Mouse (Mus musculus): ENCODE measurements around the gene Ptpn13.

Gene Ptpn13

GRCm38 (mm10) chr5:103458411-103458810, 33.4 kb downstream of the Ptpn13 start:
- no peak for DNase-seq (ENCODE audit: extremely low read depth, low read depth, low spot score)

GRCm38 (mm10) chr5:103458959-103459675, 34.1 kb downstream of the Ptpn13 start:
- DNase-seq (ENCODE audit: extremely low read depth, low read depth, low spot score), result peak; percentile 90

- DNase-seq (ENCODE audit: extremely low read depth, low read depth, low spot score), result no peak
Observed at GRCm38 (mm10) chr5:103460903-103461302, 35.9 kb downstream of the Ptpn13 start.

- DNase-seq (ENCODE audit: extremely low read depth, low read depth, low spot score), result peak; percentile 82
Observed at GRCm38 (mm10) chr5:103463661-103464219, 38.7 kb downstream of the Ptpn13 start.

GRCm38 (mm10) chr5:103464329-103464728, 39.3 kb downstream of the Ptpn13 start:
- no peak for DNase-seq (ENCODE audit: extremely low read depth, low read depth, low spot score)

- DNase-seq (ENCODE audit: extremely low read depth, low read depth, low spot score), result no peak
Observed at GRCm38 (mm10) chr5:103464771-103465170, 39.8 kb downstream of the Ptpn13 start.

- no peak for DNase-seq (ENCODE audit: extremely low read depth, low read depth, low spot score)
Observed at GRCm38 (mm10) chr5:103472670-103473069, 47.7 kb downstream of the Ptpn13 start.

- no peak for DNase-seq (ENCODE audit: extremely low read depth, low read depth, low spot score)
Observed at GRCm38 (mm10) chr5:103473467-103474096, 48.6 kb downstream of the Ptpn13 start.

GRCm38 (mm10) chr5:103474259-103474658, 49.3 kb downstream of the Ptpn13 start:
- no peak for DNase-seq (ENCODE audit: extremely low read depth, low read depth, low spot score)

GRCm38 (mm10) chr5:103475503-103475902, 50.5 kb downstream of the Ptpn13 start:
- DNase-seq (ENCODE audit: extremely low read depth, low read depth, low spot score), result no peak

- DNase-seq (ENCODE audit: extremely low read depth, low read depth, low spot score), result no peak
Observed at GRCm38 (mm10) chr5:103479503-103479902, 54.5 kb downstream of the Ptpn13 start.

GRCm38 (mm10) chr5:103481222-103481621, 56.2 kb downstream of the Ptpn13 start:
- DNase-seq (ENCODE audit: extremely low read depth, low read depth, low spot score), result no peak

- no peak for DNase-seq (ENCODE audit: extremely low read depth, low read depth, low spot score)
Observed at GRCm38 (mm10) chr5:103487001-103487400, 62.0 kb downstream of the Ptpn13 start.

- no peak for DNase-seq (ENCODE audit: extremely low read depth, low read depth, low spot score)
Observed at GRCm38 (mm10) chr5:103490964-103491363, 66.0 kb downstream of the Ptpn13 start.

- no peak for DNase-seq (ENCODE audit: extremely low read depth, low read depth, low spot score)
Observed at GRCm38 (mm10) chr5:103491788-103492187, 66.8 kb downstream of the Ptpn13 start.

- DNase-seq (ENCODE audit: extremely low read depth, low read depth, low spot score), result no peak
Observed at GRCm38 (mm10) chr5:103497061-103497460, 72.1 kb downstream of the Ptpn13 start.

GRCm38 (mm10) chr5:103497480-103497879, 72.5 kb downstream of the Ptpn13 start:
- no peak for DNase-seq (ENCODE audit: extremely low read depth, low read depth, low spot score)

GRCm38 (mm10) chr5:103499305-103499704, 74.3 kb downstream of the Ptpn13 start:
- DNase-seq (ENCODE audit: extremely low read depth, low read depth, low spot score), result no peak

GRCm38 (mm10) chr5:103501076-103501475, 76.1 kb downstream of the Ptpn13 start:
- no peak for DNase-seq (ENCODE audit: extremely low read depth, low read depth, low spot score)

- DNase-seq (ENCODE audit: extremely low read depth, low read depth, low spot score), result no peak
Observed at GRCm38 (mm10) chr5:103501839-103502238, 76.8 kb downstream of the Ptpn13 start.

- no peak for DNase-seq (ENCODE audit: extremely low read depth, low read depth, low spot score)
Observed at GRCm38 (mm10) chr5:103513162-103513561, 88.2 kb downstream of the Ptpn13 start.

- DNase-seq (ENCODE audit: extremely low read depth, low read depth, low spot score), result no peak
Observed at GRCm38 (mm10) chr5:103514441-103514840, 89.4 kb downstream of the Ptpn13 start.

All from fat pad, adult 2 months (tissue).